Mouse (Mus musculus): ENCODE results near the gene Gm21962. TPM values are rescaled to one million over a fixed set of nuclear protein-coding genes. Genes with fewer than 3 reads are reported as not detected.

The Gm21962 gene
- polyA plus RNA-seq, 1 experiment from 2014 or later = not detected

DNA sequence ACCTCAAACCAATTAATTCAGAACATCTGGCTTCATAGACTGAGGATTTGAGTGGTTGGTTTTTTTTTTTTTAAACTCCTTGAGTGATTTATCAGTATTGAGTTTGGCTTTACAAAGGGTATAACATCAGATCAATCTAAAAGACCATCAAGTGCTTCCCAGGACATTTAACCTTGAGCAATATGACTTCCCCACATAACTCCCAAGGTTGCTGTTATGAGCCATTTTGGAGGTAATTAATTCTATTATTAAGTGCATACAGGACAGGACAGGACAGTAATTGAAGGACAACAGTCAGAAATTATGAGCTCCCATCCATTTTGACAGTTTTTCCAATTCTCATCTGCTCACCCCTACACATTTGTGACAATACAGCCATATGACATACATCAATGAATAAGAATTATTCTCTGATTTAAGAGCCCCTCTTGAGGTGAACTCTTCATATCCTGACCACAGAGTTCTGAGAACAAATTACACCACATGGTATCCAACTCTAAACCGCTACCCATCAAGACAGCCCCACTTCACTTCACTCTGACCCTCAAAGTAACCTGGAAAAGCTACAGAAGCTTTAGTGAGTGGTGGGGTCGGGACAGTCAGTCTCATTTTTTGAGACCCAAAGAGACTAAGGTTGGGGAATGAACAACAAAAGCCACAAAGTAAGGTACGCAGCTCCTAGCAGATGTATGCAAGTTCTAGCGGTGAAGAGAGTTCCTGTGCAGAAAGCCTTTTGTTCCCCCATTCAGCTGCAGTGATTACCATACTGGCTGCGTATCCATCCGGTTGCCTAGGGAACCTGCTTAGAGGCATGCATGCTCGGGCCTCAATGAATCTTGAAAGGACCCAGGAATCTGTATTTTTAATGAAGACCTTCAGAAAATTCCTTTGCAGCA, 11.8 kb downstream of the Gm21962 start:
- Histone ChIP-seq H3K9me3 (ENCODE audit: control insufficient read depth, low read length) (no peaks in the 10 kb centered on the region), H3K4me2 (ENCODE audit: low read length) (peak overlapping the region; percentile 40), H3K27me3 (ENCODE audit: control insufficient read depth, insufficient read depth, low read length) (no peaks in the 10 kb centered on the region), H3K36me3 (ENCODE audit: control insufficient read depth, insufficient read depth, low read length) (no peaks in the 10 kb centered on the region), H3K27ac (replicated peaks; ENCODE audit: low read depth, low read length) (peak overlapping the region; percentile 78), H3K4me1 (ENCODE audit: control insufficient read depth, insufficient read depth, low read length) (peaks cover 22% of the 10 kb centered on the region), H3K4me3 (replicated peaks; ENCODE audit: low read depth, low read length) (no peak overlapping the region), H3K9ac (replicated peaks; ENCODE audit: low read length) (no peak overlapping the region)
- DNase-seq (peak; percentile 94), ATAC-seq (ENCODE audit: low FRiP score, low TSS enrichment) (peak; percentile 93)
- WGBS = 3% methylated on average over 7 of the region's 7 CpGs

DNA sequence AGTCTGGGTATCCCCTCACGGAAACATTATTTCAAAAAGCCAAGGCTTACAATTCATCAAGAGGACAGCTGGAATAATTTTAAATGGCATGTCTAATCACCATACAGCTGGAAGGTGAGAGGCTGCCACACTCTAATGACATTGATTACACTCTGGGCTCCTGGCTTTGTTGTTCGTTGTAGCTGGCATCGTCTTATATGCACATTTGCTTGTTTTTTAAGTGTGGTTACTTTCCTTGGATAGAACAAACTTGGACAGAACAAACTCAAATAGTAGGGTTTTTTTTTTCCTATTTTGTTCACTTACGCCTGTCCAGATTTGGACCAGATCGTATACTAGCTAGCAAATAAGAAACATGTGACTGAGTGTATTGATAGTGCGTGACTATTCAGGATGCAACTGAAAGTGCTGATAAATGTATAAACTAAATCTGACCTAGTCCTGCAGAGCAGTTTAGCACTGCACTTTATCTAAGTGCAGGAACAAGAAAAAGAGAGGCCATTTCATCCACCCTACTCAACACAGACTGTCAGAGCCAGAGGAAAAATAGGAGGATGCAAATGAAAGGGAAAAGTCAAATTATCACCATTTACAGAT, 12.6 kb downstream of the Gm21962 start:
- Histone ChIP-seq H3K27ac (replicated peaks; ENCODE audit: low read depth, low read length) (peak overlapping the region; percentile 78), H3K4me2 (ENCODE audit: low read length) (peak overlapping the region; percentile 40), H3K9ac (replicated peaks; ENCODE audit: low read length) (no peak overlapping the region), H3K27me3 (ENCODE audit: control insufficient read depth, insufficient read depth, low read length) (no peaks in the 10 kb centered on the region), H3K4me3 (replicated peaks; ENCODE audit: low read depth, low read length) (no peak overlapping the region), H3K9me3 (ENCODE audit: control insufficient read depth, low read length) (no peaks in the 10 kb centered on the region), H3K4me1 (ENCODE audit: control insufficient read depth, insufficient read depth, low read length) (peaks cover 22% of the 10 kb centered on the region), H3K36me3 (ENCODE audit: control insufficient read depth, insufficient read depth, low read length) (no peaks in the 10 kb centered on the region)
- DNase-seq (no peak), ATAC-seq (ENCODE audit: low FRiP score, low TSS enrichment) (peak; percentile 79)
- 7% methylated on average over 6 of the region's 6 CpGs for WGBS

- no peak overlapping the region for H3K27ac ChIP-seq (replicated peaks; ENCODE audit: low read depth, low read length)
- 96% methylated on average over 2 of the region's 2 CpGs for WGBS
- no peak for DNase-seq
- H3K9me3 ChIP-seq (ENCODE audit: control insufficient read depth, low read length) = no peaks in the 10 kb centered on the region
- H3K4me1 ChIP-seq (ENCODE audit: control insufficient read depth, insufficient read depth, low read length) = peaks cover 20% of the 10 kb centered on the region
- no peak overlapping the region for H3K4me3 ChIP-seq (replicated peaks; ENCODE audit: low read depth, low read length)
- no peak for ATAC-seq (ENCODE audit: low FRiP score, low TSS enrichment)
- no peaks in the 10 kb centered on the region for H3K27me3 ChIP-seq (ENCODE audit: control insufficient read depth, insufficient read depth, low read length)
- H3K9ac ChIP-seq (replicated peaks; ENCODE audit: low read length) = no peak overlapping the region
- H3K4me2 ChIP-seq (ENCODE audit: low read length) = no peak overlapping the region
- no peaks in the 10 kb centered on the region for H3K36me3 ChIP-seq (ENCODE audit: control insufficient read depth, insufficient read depth, low read length)
Observed at GRCm38 (mm10) chr3:137686932-137687331, 15.6 kb downstream of the Gm21962 start.

DNA sequence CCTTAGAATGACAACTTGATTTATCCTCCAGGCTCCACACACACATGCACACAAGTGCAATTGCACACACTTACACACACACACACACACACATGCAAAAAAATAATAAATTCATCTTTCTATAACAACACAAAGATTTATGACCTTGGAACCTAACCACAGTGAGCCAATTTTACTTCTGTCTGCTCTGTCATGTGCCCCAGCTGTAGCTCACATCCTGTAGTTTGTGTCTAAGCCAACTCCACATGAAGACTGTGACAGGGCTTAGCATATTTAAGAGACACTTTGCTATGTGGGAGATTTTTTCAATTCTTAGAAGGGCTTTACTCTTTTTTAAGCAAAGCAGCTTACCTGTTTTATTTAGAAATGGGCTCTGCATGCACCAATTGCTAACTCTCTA, 20.2 kb downstream of the Gm21962 start:
- Histone ChIP-seq H3K4me2 (ENCODE audit: low read length) (no peak overlapping the region), H3K9me3 (ENCODE audit: control insufficient read depth, low read length) (no peaks in the 10 kb centered on the region), H3K4me1 (ENCODE audit: control insufficient read depth, insufficient read depth, low read length) (no peaks in the 10 kb centered on the region), H3K9ac (replicated peaks; ENCODE audit: low read length) (no peak overlapping the region), H3K27ac (replicated peaks; ENCODE audit: low read depth, low read length) (no peak overlapping the region), H3K36me3 (ENCODE audit: control insufficient read depth, insufficient read depth, low read length) (no peaks in the 10 kb centered on the region), H3K27me3 (ENCODE audit: control insufficient read depth, insufficient read depth, low read length) (no peaks in the 10 kb centered on the region), H3K4me3 (replicated peaks; ENCODE audit: low read depth, low read length) (no peak overlapping the region)
- no peak for ATAC-seq (ENCODE audit: low FRiP score, low TSS enrichment)
- DNase-seq = no peak

DNA sequence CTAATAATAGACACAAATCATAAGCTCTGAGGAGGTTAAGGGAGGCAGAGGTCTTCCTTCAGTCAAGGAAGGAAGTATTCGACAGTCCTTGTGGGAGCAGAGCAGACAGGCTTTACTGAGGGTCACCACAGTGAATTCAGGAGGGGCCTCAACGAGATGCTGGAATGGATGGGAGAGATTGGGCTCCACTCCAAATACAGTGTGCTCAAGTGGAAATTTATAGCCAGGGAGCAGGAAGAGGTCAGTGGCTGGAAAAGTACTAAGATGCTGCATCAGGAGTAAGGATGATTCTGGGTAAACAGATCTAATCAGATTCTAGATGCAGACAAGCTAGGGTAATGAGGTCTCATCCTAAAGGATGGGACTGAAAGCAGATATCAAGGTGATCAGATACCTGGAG, 44.6 kb downstream of the Gm21962 start:
- no peak overlapping the region for H3K9ac ChIP-seq (replicated peaks; ENCODE audit: low read length)
- DNase-seq (no peak), ATAC-seq (ENCODE audit: low FRiP score, low TSS enrichment) (no peak)
- no peaks in the 10 kb centered on the region for H3K36me3 ChIP-seq (ENCODE audit: control insufficient read depth, insufficient read depth, low read length)
- 71% methylated on average over 2 of the region's 2 CpGs for WGBS
- H3K4me1 ChIP-seq (ENCODE audit: control insufficient read depth, insufficient read depth, low read length) = no peaks in the 10 kb centered on the region
- H3K27ac ChIP-seq (replicated peaks; ENCODE audit: low read depth, low read length) = no peak overlapping the region
- H3K4me2 ChIP-seq (ENCODE audit: low read length) = no peak overlapping the region
- no peaks in the 10 kb centered on the region for H3K27me3 ChIP-seq (ENCODE audit: control insufficient read depth, insufficient read depth, low read length)
- H3K4me3 ChIP-seq (replicated peaks; ENCODE audit: low read depth, low read length) = no peak overlapping the region
- no peaks in the 10 kb centered on the region for H3K9me3 ChIP-seq (ENCODE audit: control insufficient read depth, low read length)

DNA sequence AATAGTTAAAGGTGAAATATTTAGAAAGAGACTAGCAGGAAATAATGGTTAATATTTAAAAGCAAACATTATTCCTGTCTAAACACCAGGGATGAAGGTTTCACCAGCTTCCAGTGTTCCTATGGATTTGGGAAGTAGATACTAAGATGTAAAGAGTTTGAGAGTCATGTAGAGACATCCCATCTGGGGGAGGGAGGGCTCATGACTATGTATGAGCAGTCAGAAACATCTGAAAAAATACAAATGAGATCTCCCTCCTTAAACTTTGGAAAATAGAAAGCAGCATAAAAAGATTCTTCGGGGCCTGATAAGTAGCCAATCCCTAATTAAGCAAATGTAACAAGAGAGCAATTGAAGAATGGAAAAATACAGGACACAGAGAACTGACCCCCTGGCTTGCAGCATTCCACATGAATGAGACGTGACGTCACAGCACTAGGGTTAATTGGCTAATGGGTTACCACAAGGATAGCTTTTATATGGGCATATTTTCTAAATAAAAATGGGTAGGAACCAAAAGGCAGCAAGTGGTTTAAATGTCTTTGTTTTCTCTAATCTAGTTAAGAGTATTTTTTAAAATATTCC, 45.3 kb downstream of the Gm21962 start:
- H3K4me3 ChIP-seq (replicated peaks; ENCODE audit: low read depth, low read length) = no peak overlapping the region
- no peak overlapping the region for H3K4me2 ChIP-seq (ENCODE audit: low read length)
- H3K4me1 ChIP-seq (ENCODE audit: control insufficient read depth, insufficient read depth, low read length) = no peaks in the 10 kb centered on the region
- no peak overlapping the region for H3K27ac ChIP-seq (replicated peaks; ENCODE audit: low read depth, low read length)
- H3K27me3 ChIP-seq (ENCODE audit: control insufficient read depth, insufficient read depth, low read length) = no peaks in the 10 kb centered on the region
- no peaks in the 10 kb centered on the region for H3K36me3 ChIP-seq (ENCODE audit: control insufficient read depth, insufficient read depth, low read length)
- 54% methylated on average over 3 of the region's 3 CpGs for WGBS
- no peak overlapping the region for H3K9ac ChIP-seq (replicated peaks; ENCODE audit: low read length)
- DNase-seq (no peak), ATAC-seq (ENCODE audit: low FRiP score, low TSS enrichment) (no peak)
- no peaks in the 10 kb centered on the region for H3K9me3 ChIP-seq (ENCODE audit: control insufficient read depth, low read length)

Small RNAs within 50 kb of the gene (microRNA-seq; reads per million reads assigned to microRNA genes)
- not detected for gene Gm22468

Other genes starting within 250 kb of the Gm21962 start
- 3.2 and 6.5 TPM in 2 replicates for gene Ddit4l, start 49.9 kb upstream of the Gm21962 start, polyA plus RNA-seq (2014; fragmentation: Nextera tagmentation; extraction: Ambion mirVana)
- gene H2afz, start 193.0 kb downstream of the Gm21962 start, polyA plus RNA-seq (2014; fragmentation: Nextera tagmentation; extraction: Ambion mirVana) = 916 and 1,070 TPM in 2 replicates
- 14.0 and 15.8 TPM in 2 replicates for gene Dnajb14, start 196.2 kb downstream of the Gm21962 start, polyA plus RNA-seq (2014; fragmentation: Nextera tagmentation; extraction: Ambion mirVana)
- gene Lamtor3, start 247.0 kb downstream of the Gm21962 start, polyA plus RNA-seq (2014; fragmentation: Nextera tagmentation; extraction: Ambion mirVana) = 130 and 139 TPM in 2 replicates